Mouse (Mus musculus) neural tube, embryonic 13.5 days (tissue): Measurements from ENCODE around the gene Odf2l. TPM values are rescaled to one million over a fixed set of nuclear protein-coding genes. Genes with fewer than 3 reads are reported as not detected.

Experiments
- ATAC-seq: fragments of 200-750 bp; cut with Nextera tagmentation; 2 replicates; pipeline ENCODE4 v1.8.0; 2017; ENCODE audit warnings: low read depth, mild to moderate bottlenecking, moderate TSS enrichment, moderate library complexity
- H3K27ac ChIP-seq: fragments of 300-500 bp; sonication (generic); replicated peaks from 2 replicates; pipeline ENCODE4 v1.5.1; 2015; ENCODE audit warnings: moderate library complexity, mild to moderate bottlenecking, inconsistent platforms
- H3K27me3 ChIP-seq: fragments of 300-500 bp; sonication (generic); 2 replicates; pipeline ENCODE4 v1.6.1; 2015; ENCODE audit warnings: mild to moderate bottlenecking, inconsistent platforms
- H3K36me3 ChIP-seq: fragments of 300-500 bp; sonication (generic); 2 replicates; pipeline ENCODE4 v1.6.1; 2015; ENCODE audit warnings: mild to moderate bottlenecking, inconsistent platforms
- H3K4me1 ChIP-seq: fragments of 300-500 bp; sonication (generic); replicated peaks from 2 replicates; pipeline ENCODE4 v1.6.1; 2015; ENCODE audit warnings: inconsistent platforms
- H3K4me2 ChIP-seq: fragments of 300-500 bp; sonication (generic); 2 replicates; pipeline ENCODE4 v1.6.1; 2015; ENCODE audit warnings: inconsistent platforms, mild to moderate bottlenecking, moderate library complexity
- H3K4me3 ChIP-seq: fragments of 300-500 bp; sonication (generic); 2 replicates; pipeline ENCODE4 v1.5.1; 2015; ENCODE audit warnings: mild to moderate bottlenecking, inconsistent platforms
- H3K9ac ChIP-seq: fragments of 300-500 bp; sonication (generic); 2 replicates; pipeline ENCODE4 v1.6.1; 2015; ENCODE audit warnings: moderate library complexity, mild to moderate bottlenecking, inconsistent platforms
- H3K9me3 ChIP-seq: fragments of 300-500 bp; sonication (generic); 2 replicates; pipeline ENCODE4 v1.6.1; 2016; ENCODE audit warnings: inconsistent platforms
- WGBS: fragments of 180-500 bp; shearing (Covaris S2); methylation state at CpG from one replicate; pipeline ENCODE4 v1.1.7; 2015; 5-methylcytosine and 5-hydroxymethylcytosine counted together
- polyA plus RNA-seq: library from polyadenylated mRNA; unstranded; fragments of >200 nt; fragmentation: Nextera tagmentation; extraction: Ambion mirVana; gene quantifications from 2 replicates; pipeline ENCODE4 v1.2.1, GENCODE M21; 2015

Odf2l gene
- 11.8 and 16.7 TPM in 2 replicates for polyA plus RNA-seq

- H3K9ac ChIP-seq: peak within 1 kb of the TSS; percentile 88
- H3K4me1 ChIP-seq: peaks cover 16% of the 10 kb centered on the region
- H3K4me3 ChIP-seq: peak within 1 kb of the TSS; percentile 74
- peak within 1 kb of the TSS; percentile 98 for H3K27ac ChIP-seq
- under 1% methylated on average over 57 of the region's 57 CpGs for WGBS
- no peaks in the 10 kb centered on the region for H3K36me3 ChIP-seq
- H3K9me3 ChIP-seq: no peaks in the 10 kb centered on the region
- H3K27me3 ChIP-seq: no peaks in the 10 kb centered on the region
- peak; percentile 99 for ATAC-seq
- peak within 1 kb of the TSS; percentile 78 for H3K4me2 ChIP-seq
These were observed at the start of gene Odf2l for GRCm38 (mm10) chr3:145118254-145119001. Odf2l (plus strand) TSS chr3:145118588.

GRCm38 (mm10) chr3:145068964-145069363 is 49.4 kb upstream of the Odf2l start:
- no peak overlapping the region for H3K27ac ChIP-seq
- no peaks in the 10 kb centered on the region for H3K27me3 ChIP-seq
- H3K9ac ChIP-seq: no peak overlapping the region
- H3K4me3 ChIP-seq: no peak overlapping the region
- no peaks in the 10 kb centered on the region for H3K36me3 ChIP-seq
- ATAC-seq: no peak
- no peaks in the 10 kb centered on the region for H3K9me3 ChIP-seq
- 87% methylated on average over 4 of the region's 4 CpGs for WGBS
- H3K4me1 ChIP-seq: no peaks in the 10 kb centered on the region
- no peak overlapping the region for H3K4me2 ChIP-seq

- no peaks in the 10 kb centered on the region for H3K36me3 ChIP-seq
- H3K4me2 ChIP-seq: no peak overlapping the region
- no peak overlapping the region for H3K27ac ChIP-seq
- no peaks in the 10 kb centered on the region for H3K27me3 ChIP-seq
- ATAC-seq: no peak
- no peak overlapping the region for H3K9ac ChIP-seq
- 95% methylated on average over 3 of the region's 3 CpGs for WGBS
- no peaks in the 10 kb centered on the region for H3K4me1 ChIP-seq
- no peak overlapping the region for H3K4me3 ChIP-seq
- H3K9me3 ChIP-seq: no peaks in the 10 kb centered on the region
These were observed 46.0 kb upstream of the Odf2l start for GRCm38 (mm10) chr3:145072339-145072738.

- Histone ChIP-seq H3K36me3 (no peaks in the 10 kb centered on the region), H3K27ac (no peak overlapping the region), H3K4me1 (no peaks in the 10 kb centered on the region), H3K27me3 (no peaks in the 10 kb centered on the region), H3K4me3 (no peak overlapping the region), H3K9ac (no peak overlapping the region), H3K9me3 (no peaks in the 10 kb centered on the region), H3K4me2 (no peak overlapping the region)
- WGBS: 86% methylated on average over 6 of the region's 6 CpGs
- no peak for ATAC-seq
These were observed 40.0 kb upstream of the Odf2l start for GRCm38 (mm10) chr3:145078405-145078804.

- no peak overlapping the region for H3K4me3 ChIP-seq
- no peak overlapping the region for H3K4me2 ChIP-seq
- ATAC-seq: no peak
- 80% methylated on average over 8 of the region's 8 CpGs for WGBS
- H3K9me3 ChIP-seq: no peaks in the 10 kb centered on the region
- H3K27me3 ChIP-seq: no peaks in the 10 kb centered on the region
- no peak overlapping the region for H3K9ac ChIP-seq
- no peaks in the 10 kb centered on the region for H3K4me1 ChIP-seq
- H3K27ac ChIP-seq: no peak overlapping the region
- H3K36me3 ChIP-seq: no peaks in the 10 kb centered on the region
These were observed 37.5 kb upstream of the Odf2l start for GRCm38 (mm10) chr3:145080904-145081303.

GRCm38 (mm10) chr3:145083081-145083480 is 35.3 kb upstream of the Odf2l start:
- Histone ChIP-seq H3K36me3 (no peaks in the 10 kb centered on the region), H3K4me3 (no peak overlapping the region), H3K9ac (no peak overlapping the region), H3K4me1 (no peaks in the 10 kb centered on the region), H3K4me2 (no peak overlapping the region), H3K27me3 (no peaks in the 10 kb centered on the region), H3K9me3 (no peaks in the 10 kb centered on the region), H3K27ac (no peak overlapping the region)
- no peak for ATAC-seq
- 82% methylated on average over 1 of the region's 1 CpGs for WGBS

- no peak overlapping the region for H3K9ac ChIP-seq
- no peak for ATAC-seq
- H3K27ac ChIP-seq: no peak overlapping the region
- no peaks in the 10 kb centered on the region for H3K27me3 ChIP-seq
- H3K4me3 ChIP-seq: no peak overlapping the region
- no peaks in the 10 kb centered on the region for H3K36me3 ChIP-seq
- no peaks in the 10 kb centered on the region for H3K9me3 ChIP-seq
- H3K4me2 ChIP-seq: no peak overlapping the region
- 95% methylated on average over 14 of the region's 14 CpGs for WGBS
- H3K4me1 ChIP-seq: no peaks in the 10 kb centered on the region
These were observed 32.2 kb upstream of the Odf2l start for GRCm38 (mm10) chr3:145086180-145086579.

- H3K27ac ChIP-seq: no peak overlapping the region
- ATAC-seq: no peak
- WGBS: 78% methylated on average over 8 of the region's 8 CpGs
- no peak overlapping the region for H3K4me3 ChIP-seq
- no peak overlapping the region for H3K4me2 ChIP-seq
- no peak overlapping the region for H3K9ac ChIP-seq
- no peaks in the 10 kb centered on the region for H3K36me3 ChIP-seq
- no peaks in the 10 kb centered on the region for H3K4me1 ChIP-seq
- no peaks in the 10 kb centered on the region for H3K27me3 ChIP-seq
- no peaks in the 10 kb centered on the region for H3K9me3 ChIP-seq
These were observed 30.4 kb upstream of the Odf2l start for GRCm38 (mm10) chr3:145087857-145088598.

GRCm38 (mm10) chr3:145099291-145099690 is 19.1 kb upstream of the Odf2l start, which contains the start of gene Clca2:
Clca2 (minus strand) TSS chr3:145099443.
- 73% methylated on average over 6 of the region's 6 CpGs for WGBS
- Histone ChIP-seq H3K9me3 (no peaks in the 10 kb centered on the region), H3K4me3 (no peak within 1 kb of the TSS), H3K27ac (no peak within 1 kb of the TSS), H3K9ac (no peak within 1 kb of the TSS), H3K36me3 (no peaks in the 10 kb centered on the region), H3K27me3 (no peaks in the 10 kb centered on the region), H3K4me2 (no peak within 1 kb of the TSS), H3K4me1 (no peaks in the 10 kb centered on the region)
- no peak for ATAC-seq

- H3K27ac ChIP-seq: no peak overlapping the region
- 86% methylated on average over 9 of the region's 9 CpGs for WGBS
- no peaks in the 10 kb centered on the region for H3K9me3 ChIP-seq
- H3K4me2 ChIP-seq: no peak overlapping the region
- H3K36me3 ChIP-seq: no peaks in the 10 kb centered on the region
- no peak overlapping the region for H3K4me3 ChIP-seq
- no peak overlapping the region for H3K9ac ChIP-seq
- no peaks in the 10 kb centered on the region for H3K4me1 ChIP-seq
- H3K27me3 ChIP-seq: no peaks in the 10 kb centered on the region
- ATAC-seq: no peak
These were observed 16.4 kb upstream of the Odf2l start for GRCm38 (mm10) chr3:145101891-145102555.

GRCm38 (mm10) chr3:145103321-145103720 is 15.1 kb upstream of the Odf2l start:
- Histone ChIP-seq H3K9me3 (no peaks in the 10 kb centered on the region), H3K27me3 (no peaks in the 10 kb centered on the region), H3K27ac (no peak overlapping the region), H3K9ac (no peak overlapping the region), H3K36me3 (no peaks in the 10 kb centered on the region), H3K4me3 (no peak overlapping the region), H3K4me2 (no peak overlapping the region), H3K4me1 (no peaks in the 10 kb centered on the region)
- 82% methylated on average over 2 of the region's 2 CpGs for WGBS
- no peak for ATAC-seq

- Histone ChIP-seq H3K4me2 (no peak overlapping the region), H3K4me3 (no peak overlapping the region), H3K36me3 (no peaks in the 10 kb centered on the region), H3K4me1 (no peaks in the 10 kb centered on the region), H3K9me3 (no peaks in the 10 kb centered on the region), H3K27ac (no peak overlapping the region), H3K27me3 (no peaks in the 10 kb centered on the region), H3K9ac (no peak overlapping the region)
- 75% methylated on average over 5 of the region's 5 CpGs for WGBS
- ATAC-seq: no peak
These were observed 14.6 kb upstream of the Odf2l start for GRCm38 (mm10) chr3:145103770-145104169.
